Mouse (Mus musculus) embryonic facial prominence, embryonic 15.5 days (tissue): ENCODE measurements around the gene Map4k2. TPM values are rescaled to one million over a fixed set of nuclear protein-coding genes. Genes with fewer than 3 reads are reported as not detected.

ENCODE experiments used
- ATAC-seq: fragments of 200-750 bp; cut with Nextera tagmentation; 2 replicates; pipeline ENCODE4 v1.8.0; 2017; ENCODE audit warnings: low read depth, moderate TSS enrichment; ENCODE audit not compliant: insufficient number of reproducible peaks, low FRiP score, low TSS enrichment
- H3K27ac ChIP-seq: fragments of 300-500 bp; sonication (generic); replicated peaks from 2 replicates; pipeline ENCODE4 v1.5.1; 2015; ENCODE audit warnings: mild to moderate bottlenecking, inconsistent platforms
- H3K27me3 ChIP-seq: fragments of 300-500 bp; sonication (generic); 2 replicates; pipeline ENCODE4 v1.6.1; 2015; ENCODE audit warnings: inconsistent platforms
- H3K36me3 ChIP-seq: fragments of 300-500 bp; sonication (generic); 2 replicates; pipeline ENCODE4 v1.6.1; 2015; ENCODE audit warnings: mild to moderate bottlenecking, inconsistent platforms
- H3K4me1 ChIP-seq: fragments of 300-500 bp; sonication (generic); 2 replicates; pipeline ENCODE4 v1.6.1; 2015; ENCODE audit warnings: inconsistent platforms
- H3K4me2 ChIP-seq: fragments of 300-500 bp; sonication (generic); replicated peaks from 2 replicates; pipeline ENCODE4 v1.6.1; 2015; ENCODE audit warnings: mild to moderate bottlenecking, inconsistent platforms
- H3K4me3 ChIP-seq: fragments of 300-500 bp; sonication (generic); replicated peaks from 2 replicates; pipeline ENCODE4 v1.5.1; 2015; ENCODE audit warnings: mild to moderate bottlenecking, inconsistent platforms
- H3K9ac ChIP-seq: fragments of 300-500 bp; sonication (generic); 2 replicates; pipeline ENCODE4 v1.6.1; 2015; ENCODE audit warnings: inconsistent platforms
- H3K9me3 ChIP-seq: fragments of 300-500 bp; sonication (generic); replicated peaks from 2 replicates; pipeline ENCODE4 v1.6.1; 2016; ENCODE audit warnings: inconsistent platforms
- WGBS: fragments of 180-500 bp; shearing (Covaris S2); methylation state at CpG from one replicate; pipeline ENCODE4 v1.1.7; 2015; 5-methylcytosine and 5-hydroxymethylcytosine counted together
- polyA plus RNA-seq: library from polyadenylated mRNA; unstranded; fragments of >200 nt; fragmentation: Nextera tagmentation; extraction: Ambion mirVana; gene quantifications from 2 replicates; pipeline ENCODE4 v1.2.1, GENCODE M21; 2015

The Map4k2 gene
- polyA plus RNA-seq, 1 experiment from 2014 or later: 16.7 TPM

GRCm38 (mm10) chr19:6372433-6372832 lies 31.5 kb downstream of the Map4k2 start:
- no peak overlapping the region for H3K4me3 ChIP-seq
- 0 out of 2 replicates have a peak, but pooled peaks cover under 1% of the 10 kb centered on the region for H3K4me1 ChIP-seq
- no peaks in the 10 kb centered on the region for H3K27me3 ChIP-seq
- H3K9ac ChIP-seq: no peak overlapping the region
- H3K4me2 ChIP-seq: no peak overlapping the region
- 92% methylated on average over 3 of the region's 3 CpGs for WGBS
- ATAC-seq: no peak
- H3K36me3 ChIP-seq: peaks cover 93% of the 10 kb centered on the region
- no peak overlapping the region for H3K27ac ChIP-seq
- no peaks in the 10 kb centered on the region for H3K9me3 ChIP-seq

GRCm38 (mm10) chr19:6373539-6374400 lies 32.8 kb downstream of the Map4k2 start:
- WGBS: 68% methylated on average over 12 of the region's 12 CpGs
- H3K9me3 ChIP-seq: no peaks in the 10 kb centered on the region
- no peak overlapping the region for H3K4me2 ChIP-seq
- no peaks in the 10 kb centered on the region for H3K4me1 ChIP-seq
- H3K36me3 ChIP-seq: peaks cover 94% of the 10 kb centered on the region
- no peak for ATAC-seq
- H3K27ac ChIP-seq: no peak overlapping the region
- no peak overlapping the region for H3K9ac ChIP-seq
- H3K27me3 ChIP-seq: no peaks in the 10 kb centered on the region
- no peak overlapping the region for H3K4me3 ChIP-seq

- WGBS: 96% methylated on average over 10 of the region's 10 CpGs
Measured at GRCm38 (mm10) chr19:6374571-6374970, 33.6 kb downstream of the Map4k2 start.

GRCm38 (mm10) chr19:6375423-6376254 lies 34.7 kb downstream of the Map4k2 start:
- 91% methylated on average over 36 of the region's 42 CpGs for WGBS

More at GRCm38 (mm10) chr19:6374571-6374970, 33.6 kb downstream of the Map4k2 start:
- Histone ChIP-seq H3K4me3 (no peak overlapping the region), H3K4me2 (no peak overlapping the region), H3K36me3 (peaks cover 94% of the 10 kb centered on the region), H3K9me3 (no peaks in the 10 kb centered on the region), H3K9ac (no peak overlapping the region), H3K27me3 (no peaks in the 10 kb centered on the region), H3K4me1 (no peaks in the 10 kb centered on the region), H3K27ac (no peak overlapping the region)
- no peak for ATAC-seq

GRCm38 (mm10) chr19:6376255-6376564 lies 35.3 kb downstream of the Map4k2 start:
- H3K27ac ChIP-seq: no peak overlapping the region
- 76% methylated on average over 14 of the region's 14 CpGs for WGBS
- no peak for ATAC-seq
- H3K27me3 ChIP-seq: no peaks in the 10 kb centered on the region
- H3K9me3 ChIP-seq: no peaks in the 10 kb centered on the region
- no peak overlapping the region for H3K4me3 ChIP-seq
- H3K36me3 ChIP-seq: peaks cover 81% of the 10 kb centered on the region
- H3K9ac ChIP-seq: no peak overlapping the region
- no peaks in the 10 kb centered on the region for H3K4me1 ChIP-seq
- H3K4me2 ChIP-seq: no peak overlapping the region

More at GRCm38 (mm10) chr19:6375423-6376254, 34.7 kb downstream of the Map4k2 start:
- no peak overlapping the region for H3K4me2 ChIP-seq
- no peaks in the 10 kb centered on the region for H3K27me3 ChIP-seq
- no peaks in the 10 kb centered on the region for H3K9me3 ChIP-seq
- no peak for ATAC-seq
- H3K36me3 ChIP-seq: peaks cover 86% of the 10 kb centered on the region
- no peak overlapping the region for H3K9ac ChIP-seq
- H3K4me3 ChIP-seq: no peak overlapping the region
- H3K4me1 ChIP-seq: no peaks in the 10 kb centered on the region
- no peak overlapping the region for H3K27ac ChIP-seq

- H3K36me3 ChIP-seq: peaks cover 76% of the 10 kb centered on the region
- 78% methylated on average over 2 of the region's 2 CpGs for WGBS
- no peak overlapping the region for H3K27ac ChIP-seq
- no peaks in the 10 kb centered on the region for H3K9me3 ChIP-seq
- no peak overlapping the region for H3K4me2 ChIP-seq
- no peak overlapping the region for H3K9ac ChIP-seq
- no peak overlapping the region for H3K4me3 ChIP-seq
- no peaks in the 10 kb centered on the region for H3K4me1 ChIP-seq
- H3K27me3 ChIP-seq: no peaks in the 10 kb centered on the region
- ATAC-seq: no peak
Measured at GRCm38 (mm10) chr19:6376643-6377042, 35.7 kb downstream of the Map4k2 start.

GRCm38 (mm10) chr19:6377327-6378040 lies 36.5 kb downstream of the Map4k2 start:
- Histone ChIP-seq H3K27me3 (no peaks in the 10 kb centered on the region), H3K4me1 (no peaks in the 10 kb centered on the region), H3K9me3 (no peaks in the 10 kb centered on the region), H3K4me2 (no peak overlapping the region), H3K9ac (no peak overlapping the region), H3K27ac (no peak overlapping the region), H3K4me3 (no peak overlapping the region), H3K36me3 (peaks cover 68% of the 10 kb centered on the region)
- no peak for ATAC-seq
- WGBS: 82% methylated on average over 11 of the region's 11 CpGs

- H3K9ac ChIP-seq: no peak overlapping the region
- 90% methylated on average over 9 of the region's 9 CpGs for WGBS
- H3K4me2 ChIP-seq: no peak overlapping the region
- H3K4me1 ChIP-seq: peaks cover 22% of the 10 kb centered on the region
- H3K36me3 ChIP-seq: peaks cover 38% of the 10 kb centered on the region
- no peak for ATAC-seq
- H3K4me3 ChIP-seq: no peak overlapping the region
- H3K27ac ChIP-seq: no peak overlapping the region
- H3K9me3 ChIP-seq: no peaks in the 10 kb centered on the region
- no peaks in the 10 kb centered on the region for H3K27me3 ChIP-seq
Measured at GRCm38 (mm10) chr19:6380411-6381166, 39.7 kb downstream of the Map4k2 start.

- WGBS: 92% methylated on average over 5 of the region's 5 CpGs
- Histone ChIP-seq H3K4me1 (peaks cover 22% of the 10 kb centered on the region), H3K9me3 (no peaks in the 10 kb centered on the region), H3K4me3 (no peak overlapping the region), H3K9ac (no peak overlapping the region), H3K27ac (no peak overlapping the region), H3K36me3 (peaks cover 31% of the 10 kb centered on the region), H3K27me3 (no peaks in the 10 kb centered on the region), H3K4me2 (no peak overlapping the region)
- ATAC-seq: no peak
Measured at GRCm38 (mm10) chr19:6381238-6381637, 40.3 kb downstream of the Map4k2 start.

- Histone ChIP-seq H3K4me2 (no peak overlapping the region), H3K27ac (no peak overlapping the region), H3K4me3 (no peak overlapping the region), H3K9ac (no peak overlapping the region), H3K4me1 (peaks cover 22% of the 10 kb centered on the region), H3K9me3 (no peaks in the 10 kb centered on the region), H3K27me3 (no peaks in the 10 kb centered on the region), H3K36me3 (peaks cover 20% of the 10 kb centered on the region)
- WGBS: 77% methylated on average over 4 of the region's 4 CpGs
- ATAC-seq: no peak
Measured at GRCm38 (mm10) chr19:6382323-6382924, 41.5 kb downstream of the Map4k2 start.
